Mouse (Mus musculus): ENCODE results near the gene Il5. TPM values are rescaled to one million over a fixed set of nuclear protein-coding genes. Genes with fewer than 3 reads are reported as not detected.

Il5 gene
- polyA plus RNA-seq, 1 experiment, result not detected

GRCm38 (mm10) chr11:53770125-53770791, 49.7 kb downstream of the Il5 start:
- under 1% methylated on average over 75 of the region's 75 CpGs for WGBS

GRCm38 (mm10) chr11:53771001-53771744, 50.6 kb downstream of the Il5 start:
- Histone ChIP-seq H3K4me1 (ENCODE audit: control insufficient read depth, insufficient read depth, low read length) (peaks cover 4% of the 10 kb centered on the region), H3K27ac (ENCODE audit: control insufficient read depth, insufficient read depth, low read depth, low read length, poor library complexity) (peak overlapping the region; percentile 5; the same call in 1 of the 2 replicates), H3K4me3 (replicated peaks; ENCODE audit: control insufficient read depth, low read depth, low read length) (peak overlapping the region; percentile 98)
- TF ChIP-seq POLR2A (IDR thresholded peaks at IDR 0.05; ENCODE audit: borderline replicate concordance, control insufficient read depth, low read depth, low read length) (no peak), CTCF (IDR thresholded peaks at IDR 0.05; ENCODE audit: control insufficient read depth, insufficient read depth, low read length) (no peak; the same call in 1 of the 2 replicates)
- WGBS, result 15% methylated on average over 11 of the region's 11 CpGs

More at GRCm38 (mm10) chr11:53770125-53770791, 49.7 kb downstream of the Il5 start:
- no peak; the same call in 1 of the 2 replicates for TF ChIP-seq POLR2A (IDR thresholded peaks at IDR 0.05; ENCODE audit: borderline replicate concordance, control insufficient read depth, low read depth, low read length)
- TF ChIP-seq CTCF (IDR thresholded peaks at IDR 0.05; ENCODE audit: control insufficient read depth, insufficient read depth, low read length), result no peak
- H3K4me1 ChIP-seq (ENCODE audit: control insufficient read depth, insufficient read depth, low read length), result peaks cover 4% of the 10 kb centered on the region
- peak overlapping the region; percentile 98 for H3K4me3 ChIP-seq (replicated peaks; ENCODE audit: control insufficient read depth, low read depth, low read length)
- peak overlapping the region; percentile 99 for H3K27ac ChIP-seq (ENCODE audit: control insufficient read depth, insufficient read depth, low read depth, low read length, poor library complexity)

GRCm38 (mm10) chr11:53772536-53772935, 51.9 kb downstream of the Il5 start:
- Histone ChIP-seq H3K27ac (ENCODE audit: control insufficient read depth, insufficient read depth, low read depth, low read length, poor library complexity) (no peak overlapping the region), H3K4me1 (ENCODE audit: control insufficient read depth, insufficient read depth, low read length) (peaks cover 4% of the 10 kb centered on the region), H3K4me3 (replicated peaks; ENCODE audit: control insufficient read depth, low read depth, low read length) (peak overlapping the region; percentile 6)
- no peak for TF ChIP-seq CTCF (IDR thresholded peaks at IDR 0.05; ENCODE audit: control insufficient read depth, insufficient read depth, low read length)
- no peak for TF ChIP-seq POLR2A (IDR thresholded peaks at IDR 0.05; ENCODE audit: borderline replicate concordance, control insufficient read depth, low read depth, low read length)
- WGBS, result 18% methylated on average over 9 of the region's 9 CpGs

- Histone ChIP-seq H3K4me1 (ENCODE audit: control insufficient read depth, insufficient read depth, low read length) (peaks cover 4% of the 10 kb centered on the region), H3K27ac (ENCODE audit: control insufficient read depth, insufficient read depth, low read depth, low read length, poor library complexity) (no peak within 1 kb of the TSS), H3K4me3 (replicated peaks; ENCODE audit: control insufficient read depth, low read depth, low read length) (peak within 1 kb of the TSS; percentile 6)
- 73% methylated on average over 5 of the region's 5 CpGs for WGBS
- TF ChIP-seq POLR2A (IDR thresholded peaks at IDR 0.05; ENCODE audit: borderline replicate concordance, control insufficient read depth, low read depth, low read length) (no peak), CTCF (IDR thresholded peaks at IDR 0.05; ENCODE audit: control insufficient read depth, insufficient read depth, low read length) (no peak)
These were observed 52.5 kb downstream of the Il5 start, which contains the start of gene Gm17334 for GRCm38 (mm10) chr11:53773087-53773486. Gm17334 (minus strand) TSS chr11:53773187.

- Histone ChIP-seq H3K4me1 (ENCODE audit: control insufficient read depth, insufficient read depth, low read length) (peaks cover 4% of the 10 kb centered on the region), H3K4me3 (replicated peaks; ENCODE audit: control insufficient read depth, low read depth, low read length) (no peak overlapping the region), H3K27ac (ENCODE audit: control insufficient read depth, insufficient read depth, low read depth, low read length, poor library complexity) (no peak overlapping the region)
- TF ChIP-seq POLR2A (IDR thresholded peaks at IDR 0.05; ENCODE audit: borderline replicate concordance, control insufficient read depth, low read depth, low read length), result no peak
- 77% methylated on average over 16 of the region's 16 CpGs for WGBS
These were observed 53.2 kb downstream of the Il5 start for GRCm38 (mm10) chr11:53773641-53774360.

Other genes starting within 250 kb of the Il5 start
- not detected in 2 replicates for gene Gm9945, start 240.6 kb upstream of the Il5 start, polyA plus RNA-seq (2011; ENCODE audit: insufficient read depth, insufficient read length, low replicate concordance, missing spikeins)
- 8.2 and 13.3 TPM in 2 replicates for gene Sowaha, start 240.5 kb upstream of the Il5 start, polyA plus RNA-seq (2011; ENCODE audit: insufficient read depth, insufficient read length, low replicate concordance, missing spikeins)
- gene Sept8, start 201.5 kb upstream of the Il5 start, polyA plus RNA-seq (2011; ENCODE audit: insufficient read depth, insufficient read length, low replicate concordance, missing spikeins), result 38.7 and 52.2 TPM in 2 replicates
- 3.7 and 4.5 TPM in 2 replicates for gene Kif3a, start 153.4 kb upstream of the Il5 start, polyA plus RNA-seq (2011; ENCODE audit: insufficient read depth, insufficient read length, low replicate concordance, missing spikeins)
- not detected in 2 replicates for gene Il4, start 102.1 kb upstream of the Il5 start, polyA plus RNA-seq (2011; ENCODE audit: insufficient read depth, insufficient read length, low replicate concordance, missing spikeins)
- gene Il13, start 86.1 kb upstream of the Il5 start, polyA plus RNA-seq (2011; ENCODE audit: insufficient read depth, insufficient read length, low replicate concordance, missing spikeins), result not detected in 2 replicates
- 8.9 and 15.2 TPM in 2 replicates for gene Rad50, start 13.5 kb upstream of the Il5 start, polyA plus RNA-seq (2011; ENCODE audit: insufficient read depth, insufficient read length, low replicate concordance, missing spikeins)
- 23.0 and 35.5 TPM in 2 replicates for gene Irf1, start 49.2 kb downstream of the Il5 start, polyA plus RNA-seq (2011; ENCODE audit: insufficient read depth, insufficient read length, low replicate concordance, missing spikeins)
- not detected in 2 replicates for gene Gm17334, start 52.4 kb downstream of the Il5 start, polyA plus RNA-seq (2011; ENCODE audit: insufficient read depth, insufficient read length, low replicate concordance, missing spikeins)
- gene Gm12216, start 138.5 kb downstream of the Il5 start, polyA plus RNA-seq (2011; ENCODE audit: insufficient read depth, insufficient read length, low replicate concordance, missing spikeins), result 1.4 and 7.8 TPM in 2 replicates
- gene Slc22a5, start 170.9 kb downstream of the Il5 start, polyA plus RNA-seq (2011; ENCODE audit: insufficient read depth, insufficient read length, low replicate concordance, missing spikeins), result 4.0 and 6.5 TPM in 2 replicates

Data from bone marrow, adult 2 months (tissue).